Mouse (Mus musculus) brown adipose tissue, adult 24 weeks (tissue): ENCODE measurements around the gene Hif3a. TPM values are rescaled to one million over a fixed set of nuclear protein-coding genes. Genes with fewer than 3 reads are reported as not detected.

Experiments used
- H3K27ac ChIP-seq: fragments of 200-500 bp; replicated peaks from 2 replicates; pipeline ENCODE4 v1.5.1; 2012; ENCODE audit warnings: low read depth, mild to moderate bottlenecking, low read length
- H3K4me1 ChIP-seq: fragments of 200-500 bp; 2 replicates; pipeline ENCODE4 v1.6.1; 2012; ENCODE audit warnings: low read length, mixed read lengths; ENCODE audit not compliant: control insufficient read depth, insufficient read depth, insufficient read length
- H3K4me3 ChIP-seq: fragments of 200-500 bp; 2 replicates; pipeline ENCODE4 v1.5.1; 2012; ENCODE audit warnings: low read depth, mild to moderate bottlenecking, low read length, moderate library complexity; ENCODE audit not compliant: insufficient read depth
- polyA plus RNA-seq: library from polyadenylated mRNA; stranded (reverse); fragments of >200 nt; gene quantifications from 2 replicates; pipeline ENCODE4 v1.2.4, GENCODE M21; 2012; ENCODE audit not compliant: missing spikeins, insufficient read depth, insufficient read length

Hif3a gene
- polyA plus RNA-seq, 1 experiment, result not detected

- peaks cover 2% of the 10 kb centered on the region; the same call in 1 of the 2 replicates for H3K4me1 ChIP-seq
- no peak overlapping the region for H3K27ac ChIP-seq
- no peak overlapping the region for H3K4me3 ChIP-seq
Observed at GRCm38 (mm10) chr7:16995345-16995744, 66.9 kb downstream of the Hif3a start.

DNA sequence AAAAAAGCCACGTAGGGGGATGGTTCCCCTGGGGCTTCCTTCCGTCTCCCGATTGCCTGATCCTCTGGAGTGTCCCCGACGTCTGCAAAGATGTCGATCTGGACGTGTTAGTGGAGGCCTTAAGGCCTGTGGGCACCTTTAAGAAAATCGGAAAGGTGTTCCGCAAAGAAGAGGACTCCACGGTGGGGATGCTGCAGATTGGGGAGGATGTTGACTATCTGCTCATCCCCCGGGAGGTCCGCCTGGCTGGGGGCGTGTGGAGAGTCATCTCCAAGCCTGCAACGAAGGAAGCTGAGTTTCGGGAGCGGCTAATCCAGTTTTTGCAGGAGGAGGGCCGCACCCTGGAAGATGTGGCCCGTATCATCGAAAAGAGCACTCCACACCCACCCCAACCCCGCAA is 67.8 kb downstream of the Hif3a start:
- no peak overlapping the region for H3K27ac ChIP-seq
- H3K4me3 ChIP-seq, result peak overlapping the region; percentile 41
- peaks cover 2% of the 10 kb centered on the region; the same call in 1 of the 2 replicates for H3K4me1 ChIP-seq

GRCm38 (mm10) chr7:16993651-16994399 is 68.4 kb downstream of the Hif3a start:
- Histone ChIP-seq H3K4me1 (peaks cover 2% of the 10 kb centered on the region; the same call in 1 of the 2 replicates), H3K4me3 (peak overlapping the region; percentile 41), H3K27ac (no peak overlapping the region)

GRCm38 (mm10) chr7:16992451-16992807 is 69.8 kb downstream of the Hif3a start, which contains the start of gene Ccdc8:
Gene Ccdc8, plus strand, starts transcription at chr7:16992708.
- H3K27ac ChIP-seq, result no peak within 1 kb of the TSS
- peaks cover 2% of the 10 kb centered on the region; the same call in 1 of the 2 replicates for H3K4me1 ChIP-seq
- no peak within 1 kb of the TSS for H3K4me3 ChIP-seq

DNA sequence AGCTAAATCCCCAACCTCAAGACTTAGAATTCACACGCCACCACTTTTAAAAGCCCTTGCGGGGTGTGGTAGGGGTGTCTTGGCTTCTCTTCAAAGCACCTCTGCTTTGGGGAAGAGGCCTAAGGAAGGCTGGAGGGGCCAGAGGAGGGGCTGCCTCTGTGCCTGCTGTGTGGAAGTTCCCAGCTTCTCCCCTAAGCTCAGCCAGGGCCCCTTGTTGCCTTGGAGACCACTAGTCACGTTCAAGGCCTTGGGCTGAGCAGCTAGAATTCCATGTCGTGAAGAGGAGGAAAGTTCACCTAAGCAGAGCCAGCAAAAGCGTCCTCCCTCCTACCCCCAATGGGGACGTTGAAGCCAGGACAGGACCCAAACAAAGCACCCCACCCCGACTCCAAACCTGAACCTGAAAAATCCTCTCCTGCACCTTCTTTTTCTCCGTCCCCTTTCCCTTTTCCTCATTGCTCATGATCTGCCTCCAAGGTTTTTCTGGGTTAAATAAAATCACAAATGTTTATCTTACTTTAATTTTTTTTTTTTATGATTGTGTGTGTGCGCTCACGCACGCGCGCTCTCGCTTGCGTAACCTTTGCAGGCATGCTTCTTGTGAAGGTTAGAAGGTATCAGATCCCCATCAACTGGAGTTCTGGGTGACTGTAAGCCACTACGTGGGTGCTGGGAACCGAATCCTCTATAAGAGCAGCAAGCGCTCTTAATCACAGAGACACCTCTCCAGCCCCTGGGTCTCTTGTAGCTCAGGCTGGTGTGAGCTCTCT is 70.4 kb downstream of the Hif3a start:
- Histone ChIP-seq H3K4me3 (no peak overlapping the region), H3K27ac (no peak overlapping the region), H3K4me1 (peaks cover 7% of the 10 kb centered on the region)

- H3K4me3 ChIP-seq, result no peak overlapping the region; the same call in 1 of the 2 replicates
- H3K4me1 ChIP-seq, result peaks cover 8% of the 10 kb centered on the region
- H3K27ac ChIP-seq, result 0 out of 2 replicates have a peak overlapping the region, but pooled peaks have one; percentile 5
Observed at GRCm38 (mm10) chr7:16990006-16990744, 72.1 kb downstream of the Hif3a start.

DNA sequence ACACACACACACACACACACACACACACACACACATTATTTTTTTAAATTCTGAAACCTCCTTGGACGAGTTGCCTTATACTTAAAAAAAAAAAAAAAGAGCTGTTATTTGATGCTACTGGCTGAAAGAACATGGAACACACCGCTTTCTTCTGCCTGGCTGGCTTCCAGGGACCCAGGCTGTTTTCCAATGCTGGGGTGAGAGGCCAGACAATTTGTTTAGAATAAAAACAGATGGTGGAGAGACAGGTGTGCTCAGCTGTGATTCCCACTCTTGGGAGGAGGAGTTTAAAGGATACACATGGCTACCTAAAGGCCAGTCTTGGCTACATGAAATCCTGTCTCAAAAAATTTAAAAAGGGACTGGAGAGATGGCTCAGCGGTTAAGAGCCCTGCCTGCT is 73.8 kb downstream of the Hif3a start:
- no peak overlapping the region for H3K4me3 ChIP-seq
- H3K27ac ChIP-seq, result no peak overlapping the region
- H3K4me1 ChIP-seq, result peaks cover 8% of the 10 kb centered on the region

DNA sequence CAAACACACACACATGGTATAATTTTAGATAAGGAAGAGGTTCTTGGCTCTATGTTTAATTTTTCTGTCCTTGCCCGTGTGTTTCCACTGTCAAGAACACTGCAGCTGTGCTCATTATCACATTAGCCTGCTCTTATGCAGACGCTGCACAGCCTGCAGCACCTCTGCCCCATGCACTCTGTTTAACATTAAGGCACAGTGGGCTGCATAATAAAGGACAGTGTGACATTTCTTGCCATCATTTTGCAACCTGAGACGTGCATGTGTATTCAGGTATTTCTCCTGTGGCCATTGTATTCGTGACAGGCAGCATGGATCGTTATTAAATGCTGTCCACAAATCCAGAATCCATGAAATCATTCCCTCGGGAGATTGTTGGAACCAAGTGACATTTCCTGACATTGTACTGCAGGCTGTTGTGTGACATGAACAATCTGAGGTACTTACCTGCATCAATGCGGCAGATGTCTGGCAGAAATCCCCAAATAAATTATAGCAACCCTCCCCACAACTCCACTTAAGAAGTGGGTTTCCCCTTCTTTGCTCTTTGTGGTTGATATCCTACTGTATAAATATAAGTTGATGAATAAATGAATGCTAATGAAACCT is 74.6 kb downstream of the Hif3a start:
- H3K27ac ChIP-seq, result no peak overlapping the region
- no peak overlapping the region for H3K4me3 ChIP-seq
- H3K4me1 ChIP-seq, result peaks cover 8% of the 10 kb centered on the region

GRCm38 (mm10) chr7:16982859-16983568 is 79.2 kb downstream of the Hif3a start, which contains the start of gene Gm42372:
Gene Gm42372, plus strand, starts transcription at chr7:16983086.
- peaks cover 6% of the 10 kb centered on the region for H3K4me1 ChIP-seq
- H3K4me3 ChIP-seq, result no peak within 1 kb of the TSS
- H3K27ac ChIP-seq, result no peak within 1 kb of the TSS

Other genes with a start within 250 kb of the Hif3a start
- 19.4 and 21.5 TPM in 2 replicates for gene Strn4, start 246.5 kb downstream of the Hif3a start, polyA plus RNA-seq
- 8.4 and 11.1 TPM in 2 replicates for gene Fkrp, start 245.7 kb downstream of the Hif3a start, polyA plus RNA-seq
- 8.5 and 11.3 TPM in 2 replicates for gene Prkd2, start 219.5 kb downstream of the Hif3a start, polyA plus RNA-seq
- gene Dact3, start 187.1 kb downstream of the Hif3a start, polyA plus RNA-seq, result 0.79 and 2.1 TPM in 2 replicates
- gene Gng8, start 170.6 kb downstream of the Hif3a start, polyA plus RNA-seq, result not detected in 2 replicates
- 1.9 and 2.8 TPM in 2 replicates for gene Ptgir, start 155.9 kb downstream of the Hif3a start, polyA plus RNA-seq
- gene Calm3, start 138.3 kb downstream of the Hif3a start, polyA plus RNA-seq, result 210 and 222 TPM in 2 replicates
- not detected in 2 replicates for gene Pnmal2, start 117.7 kb downstream of the Hif3a start, polyA plus RNA-seq
- not detected in 2 replicates for gene Pnmal1, start 102.7 kb downstream of the Hif3a start, polyA plus RNA-seq
- gene Gm42372, start 79.3 kb downstream of the Hif3a start, polyA plus RNA-seq, result not detected in 2 replicates
- gene Ccdc8, start 69.7 kb downstream of the Hif3a start, polyA plus RNA-seq, result 0.28 and 0.54 TPM in 2 replicates
- 36.7 and 41.0 TPM in 2 replicates for gene Ppp5c, start 34.5 kb downstream of the Hif3a start, polyA plus RNA-seq
- gene Psg16, start 11.6 kb upstream of the Hif3a start, polyA plus RNA-seq, result not detected in 2 replicates
- not detected in 2 replicates for gene Ceacam3, start 87.9 kb upstream of the Hif3a start, polyA plus RNA-seq
- not detected in 2 replicates for gene Psg29, start 141.1 kb upstream of the Hif3a start, polyA plus RNA-seq